Mouse (Mus musculus) liver, adult 2 months (tissue): ENCODE results near the gene Sirt5. TPM values are rescaled to one million over a fixed set of nuclear protein-coding genes. Genes with fewer than 3 reads are reported as not detected.

Experiments used
- DNase-seq: peaks from one replicate; pipeline ENCODE4 v3.0.0-alpha.2; 2011; ENCODE audit warnings: low read depth, low spot score; ENCODE audit errors: extremely low read depth
- H3K27ac ChIP-seq: fragments of 200-500 bp; replicated peaks from 2 replicates; pipeline ENCODE4 v1.5.1; 2012; ENCODE audit warnings: low read depth, mild to moderate bottlenecking, control low read depth, inconsistent platforms, low read length; ENCODE audit not compliant: insufficient read depth
- H3K27me3 ChIP-seq: fragments of 200-500 bp; 2 replicates; pipeline ENCODE4 v1.6.1; 2012; ENCODE audit warnings: mild to moderate bottlenecking, moderate library complexity, low read length, inconsistent platforms; ENCODE audit not compliant: control insufficient read depth, insufficient read depth
- H3K36me3 ChIP-seq: fragments of 200-500 bp; 2 replicates; pipeline ENCODE4 v1.6.1; 2012; ENCODE audit warnings: low read length, inconsistent platforms; ENCODE audit not compliant: control insufficient read depth, insufficient read depth
- H3K4me1 ChIP-seq: fragments of 200-500 bp; 2 replicates; pipeline ENCODE4 v1.6.1; 2011; ENCODE audit warnings: low read length; ENCODE audit not compliant: control insufficient read depth, insufficient read depth
- H3K4me3 ChIP-seq: fragments of 200-500 bp; 2 replicates; pipeline ENCODE4 v1.5.1; 2011; ENCODE audit warnings: low read depth, mild to moderate bottlenecking, control low read depth, low read length, moderate library complexity; ENCODE audit not compliant: insufficient read depth
- H3K79me2 ChIP-seq: fragments of 200-500 bp; 2 replicates; pipeline ENCODE4 v1.6.1; 2012; ENCODE audit warnings: inconsistent platforms, mild to moderate bottlenecking, low read length, moderate library complexity; ENCODE audit not compliant: control insufficient read depth, insufficient read depth
- H3K9ac ChIP-seq: fragments of 200-500 bp; 2 replicates; pipeline ENCODE4 v1.6.1; 2012; ENCODE audit warnings: low read depth, mild to moderate bottlenecking, control low read depth, inconsistent platforms, low read length
- CTCF ChIP-seq: fragments of 200-500 bp; IDR thresholded peaks from 2 replicates; pipeline ENCODE4 v1.5.1; 2011; ENCODE audit warnings: low read depth, low read length, control low read depth
- POLR2A ChIP-seq: fragments of 200-500 bp; IDR thresholded peaks from 2 replicates; pipeline ENCODE4 v1.6.1; 2011; ENCODE audit warnings: low read length, control low read depth; ENCODE audit not compliant: insufficient read depth; ENCODE audit errors: extremely low read depth
- WGBS: fragments of 180-500 bp; shearing (Covaris S2); methylation state at CpG from one replicate; pipeline ENCODE4 v1.1.7; 2018; 5-methylcytosine and 5-hydroxymethylcytosine counted together
- polyA plus RNA-seq: library from polyadenylated mRNA; depleted of rRNA; stranded (reverse); fragments of >200 nt; gene quantifications from 2 replicates; pipeline ENCODE4 v1.2.3, GENCODE M21; 2012
- total RNA-seq: library from RNA; depleted of rRNA; stranded (reverse); fragments of >200 nt; gene quantifications from 2 replicates; pipeline ENCODE4 v1.2.3, GENCODE M21; 2014

Gene Sirt5
- total and polyA plus RNA-seq, 2 experiments: 8.7 to 21.6 TPM

DNA sequence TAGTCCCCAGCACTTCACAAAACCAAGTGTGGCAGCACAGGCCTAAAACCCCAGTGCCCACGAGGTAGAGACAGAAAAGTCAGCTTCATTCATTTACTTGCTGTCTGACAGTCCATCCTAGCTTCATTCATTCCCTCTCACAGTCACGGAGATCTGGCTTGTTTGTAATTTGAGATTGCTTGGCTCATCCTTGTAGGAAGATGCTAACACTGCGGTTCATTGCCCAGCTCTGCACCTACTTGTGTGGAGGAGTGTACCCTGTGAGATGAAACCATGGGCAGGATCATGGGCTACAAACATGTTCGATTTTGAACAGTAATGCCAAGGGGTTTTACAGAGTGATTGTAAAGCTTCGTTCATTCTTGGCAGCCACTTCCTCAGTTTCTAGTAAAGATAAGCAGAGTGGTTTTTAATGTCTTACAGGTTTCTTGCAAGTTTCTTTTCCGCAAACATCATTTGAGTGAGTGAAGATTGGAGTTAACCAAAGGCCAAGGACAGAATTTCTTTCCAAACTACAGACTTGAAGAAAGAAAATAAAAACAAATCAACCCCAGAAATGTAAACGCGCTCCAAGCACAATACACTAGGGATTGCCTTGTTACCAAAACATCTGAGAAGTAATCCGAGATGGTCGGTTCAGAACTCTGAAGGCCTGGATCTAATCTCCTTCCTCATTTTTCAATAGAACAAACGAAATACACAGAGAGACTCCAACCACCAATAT, 33.4 kb upstream of the Sirt5 start:
- no peak overlapping the region for H3K9ac ChIP-seq

DNA sequence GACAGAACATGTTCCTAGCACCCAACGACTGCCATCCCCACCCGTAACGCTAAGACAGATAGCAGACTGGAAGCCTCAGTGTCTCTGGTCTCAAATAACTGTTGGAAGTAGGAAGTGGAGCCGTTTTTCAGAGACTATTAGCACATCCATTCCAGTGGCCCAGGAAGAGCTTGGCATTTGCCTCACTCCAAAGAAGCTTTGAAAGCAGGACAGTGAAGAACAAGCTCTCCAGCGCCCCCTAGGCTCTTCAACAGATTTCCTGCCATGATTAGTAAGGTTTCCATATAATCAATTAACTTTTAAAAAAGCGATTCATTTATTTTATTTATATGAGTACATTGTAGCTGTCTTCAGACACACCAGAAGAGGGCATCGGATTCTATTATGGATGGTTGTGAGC, 32.7 kb upstream of the Sirt5 start:
- Histone ChIP-seq H3K79me2 (no peaks in the 10 kb centered on the region), H3K27ac (no peak overlapping the region), H3K9ac (no peak overlapping the region), H3K27me3 (no peaks in the 10 kb centered on the region), H3K36me3 (no peaks in the 10 kb centered on the region), H3K4me3 (no peak overlapping the region), H3K4me1 (no peaks in the 10 kb centered on the region)
- peak; percentile 34 for DNase-seq
- WGBS: 58% methylated on average over 7 of the region's 7 CpGs
- TF ChIP-seq CTCF (no peak), POLR2A (no peak)

More for the DNA sequence above, 33.4 kb upstream of the Sirt5 start:
- no peak for DNase-seq
- Histone ChIP-seq H3K4me1 (no peaks in the 10 kb centered on the region), H3K79me2 (no peaks in the 10 kb centered on the region), H3K27me3 (no peaks in the 10 kb centered on the region), H3K27ac (no peak overlapping the region), H3K4me3 (no peak overlapping the region), H3K36me3 (no peaks in the 10 kb centered on the region)
- TF ChIP-seq POLR2A (no peak), CTCF (no peak)
- 78% methylated on average over 11 of the region's 11 CpGs for WGBS

DNA sequence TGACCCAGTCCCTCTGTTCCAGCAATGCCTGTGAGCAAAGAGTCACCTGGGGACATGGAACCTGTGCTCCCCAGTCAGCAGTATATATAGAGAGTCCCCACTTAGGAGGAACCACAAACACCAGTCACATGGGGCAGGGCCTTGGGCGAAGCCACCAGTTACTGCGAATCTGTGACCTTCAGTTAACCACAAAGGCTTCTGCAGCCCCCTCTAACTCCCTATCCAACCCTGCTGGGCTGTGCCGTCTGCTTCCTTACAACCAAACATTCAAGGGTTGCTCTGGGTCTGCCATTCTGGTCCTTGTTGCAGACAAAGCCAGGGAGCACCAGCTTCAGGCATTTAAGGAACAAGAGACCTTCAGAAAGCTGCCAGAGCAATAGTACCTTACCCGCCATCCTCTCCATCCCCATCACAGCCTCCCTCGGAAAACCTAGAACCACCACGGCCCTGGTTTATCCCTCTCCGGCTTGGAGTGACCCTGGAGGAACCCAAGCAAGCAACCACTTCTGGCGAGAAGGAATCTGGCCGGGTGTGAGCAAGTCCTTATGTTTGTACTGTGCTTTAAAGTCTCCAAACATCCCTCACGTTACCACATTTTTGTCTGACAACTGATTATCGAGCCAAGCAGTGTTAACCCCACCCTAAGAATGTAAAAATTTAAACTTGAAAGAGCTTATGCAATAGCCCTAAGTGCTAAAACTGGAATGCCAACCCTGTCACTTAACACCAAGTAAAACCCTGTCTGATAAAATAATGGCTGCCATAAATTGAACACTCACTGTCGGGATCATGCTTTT, 28.7 kb upstream of the Sirt5 start:
- 83% methylated on average over 12 of the region's 12 CpGs for WGBS
- H3K27me3 ChIP-seq: no peaks in the 10 kb centered on the region
- H3K4me1 ChIP-seq: peaks cover 10% of the 10 kb centered on the region
- no peaks in the 10 kb centered on the region for H3K79me2 ChIP-seq
- H3K27ac ChIP-seq: no peak overlapping the region
- no peak overlapping the region for H3K9ac ChIP-seq
- H3K4me3 ChIP-seq: no peak overlapping the region
- no peaks in the 10 kb centered on the region for H3K36me3 ChIP-seq
- no peak for DNase-seq
- TF ChIP-seq CTCF: no peak
- TF ChIP-seq POLR2A: no peak

DNA sequence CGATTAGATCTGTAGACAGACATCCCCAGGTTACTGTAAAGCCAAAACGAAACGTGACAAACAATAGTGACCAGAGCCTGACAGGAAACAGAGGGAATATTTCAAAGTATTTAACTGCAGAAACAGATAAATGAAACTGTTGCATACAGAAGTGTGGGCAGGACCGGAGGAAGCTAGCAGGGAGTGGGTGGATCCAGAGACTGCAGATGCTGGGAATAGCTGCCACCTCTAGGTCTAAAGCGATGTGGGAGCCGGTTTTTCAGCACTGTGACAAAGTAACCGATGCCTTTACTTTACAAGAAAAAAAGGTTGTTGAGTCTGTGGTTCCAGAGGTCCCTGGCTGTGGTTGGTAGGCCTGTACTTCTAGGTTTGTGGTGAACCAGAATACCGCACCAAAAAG, 27.3 kb upstream of the Sirt5 start:
- WGBS: 81% methylated on average over 8 of the region's 8 CpGs
- no peaks in the 10 kb centered on the region for H3K36me3 ChIP-seq
- no peaks in the 10 kb centered on the region for H3K27me3 ChIP-seq
- no peak overlapping the region for H3K27ac ChIP-seq
- no peak overlapping the region for H3K9ac ChIP-seq
- H3K4me1 ChIP-seq: peaks cover 10% of the 10 kb centered on the region
- no peak overlapping the region for H3K4me3 ChIP-seq
- H3K79me2 ChIP-seq: no peaks in the 10 kb centered on the region
- DNase-seq: no peak
- TF ChIP-seq POLR2A: no peak
- no peak for TF ChIP-seq CTCF

DNA sequence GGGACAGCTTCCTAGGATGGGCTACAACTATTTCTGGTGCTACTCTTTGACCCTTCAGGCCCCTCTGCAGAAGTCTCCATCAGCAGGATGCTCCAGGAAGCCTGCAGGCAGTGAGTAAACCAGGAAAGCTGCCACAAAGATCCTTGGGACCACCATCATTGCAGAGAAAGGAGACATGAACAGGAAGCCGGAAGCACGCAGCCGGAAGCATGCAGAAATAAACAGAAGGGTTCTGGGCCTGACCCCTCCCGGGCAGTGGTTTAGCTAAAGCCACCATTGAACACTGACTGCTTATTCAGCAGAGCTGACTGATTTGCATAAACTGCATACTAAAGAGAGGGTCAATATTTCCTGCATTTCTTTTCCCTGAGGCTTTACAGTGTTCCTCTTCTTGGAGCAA, 26.7 kb upstream of the Sirt5 start:
- peaks cover 10% of the 10 kb centered on the region for H3K4me1 ChIP-seq
- H3K27ac ChIP-seq: no peak overlapping the region
- H3K4me3 ChIP-seq: no peak overlapping the region
- 37% methylated on average over 4 of the region's 4 CpGs for WGBS
- H3K27me3 ChIP-seq: no peaks in the 10 kb centered on the region
- H3K9ac ChIP-seq: no peak overlapping the region
- no peaks in the 10 kb centered on the region for H3K36me3 ChIP-seq
- TF ChIP-seq POLR2A (no peak), CTCF (no peak)
- H3K79me2 ChIP-seq: no peaks in the 10 kb centered on the region
- peak; percentile 18 for DNase-seq

DNA sequence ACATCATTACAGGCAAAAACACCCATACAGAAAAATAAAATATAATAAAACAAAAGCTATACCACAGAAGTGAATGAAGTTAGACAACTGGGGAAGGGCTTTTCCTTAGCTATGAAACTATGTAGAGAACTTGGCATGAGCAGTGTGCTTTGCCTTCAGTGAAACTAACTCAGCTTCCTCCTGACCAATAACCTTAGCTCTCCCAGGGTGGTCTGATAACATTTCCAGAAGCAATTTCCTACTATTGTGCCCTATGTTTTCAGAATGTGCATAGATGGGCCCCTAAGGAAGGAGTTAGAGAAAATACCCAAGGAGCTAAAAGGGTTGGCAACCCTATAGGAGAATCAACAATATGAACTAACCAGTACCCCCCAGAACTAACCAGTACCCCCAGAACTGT, 18.5 kb upstream of the Sirt5 start:
- Histone ChIP-seq H3K27me3 (no peaks in the 10 kb centered on the region), H3K4me3 (no peak overlapping the region), H3K27ac (no peak overlapping the region), H3K36me3 (no peaks in the 10 kb centered on the region), H3K9ac (no peak overlapping the region), H3K4me1 (no peaks in the 10 kb centered on the region), H3K79me2 (no peaks in the 10 kb centered on the region)
- no peak for DNase-seq
- no peak for TF ChIP-seq CTCF
- TF ChIP-seq POLR2A: no peak
